Mouse (Mus musculus): ENCODE measurements at regions not wholly inside any gene's neighbourhood (a gene's known extent, or its start where the extent isn't known, plus 50 kb on each side); places are given as distances from the start of the nearest gene placed in this dataset.

GRCm38 (mm10) chr3:78981057-78981456 lies 305.3 kb downstream of the Rapgef2 start:
- TF ChIP-seq CTCF (conservative IDR thresholded peaks at IDR 0.05; ENCODE audit: low read length) (no peak), POU5F1 (IDR thresholded peaks at IDR 0.05; ENCODE audit: borderline replicate concordance, low read length) (no peak)
